8 mouse cellular contexts compared by ENCODE assay signal in the genomic region with DNA sequence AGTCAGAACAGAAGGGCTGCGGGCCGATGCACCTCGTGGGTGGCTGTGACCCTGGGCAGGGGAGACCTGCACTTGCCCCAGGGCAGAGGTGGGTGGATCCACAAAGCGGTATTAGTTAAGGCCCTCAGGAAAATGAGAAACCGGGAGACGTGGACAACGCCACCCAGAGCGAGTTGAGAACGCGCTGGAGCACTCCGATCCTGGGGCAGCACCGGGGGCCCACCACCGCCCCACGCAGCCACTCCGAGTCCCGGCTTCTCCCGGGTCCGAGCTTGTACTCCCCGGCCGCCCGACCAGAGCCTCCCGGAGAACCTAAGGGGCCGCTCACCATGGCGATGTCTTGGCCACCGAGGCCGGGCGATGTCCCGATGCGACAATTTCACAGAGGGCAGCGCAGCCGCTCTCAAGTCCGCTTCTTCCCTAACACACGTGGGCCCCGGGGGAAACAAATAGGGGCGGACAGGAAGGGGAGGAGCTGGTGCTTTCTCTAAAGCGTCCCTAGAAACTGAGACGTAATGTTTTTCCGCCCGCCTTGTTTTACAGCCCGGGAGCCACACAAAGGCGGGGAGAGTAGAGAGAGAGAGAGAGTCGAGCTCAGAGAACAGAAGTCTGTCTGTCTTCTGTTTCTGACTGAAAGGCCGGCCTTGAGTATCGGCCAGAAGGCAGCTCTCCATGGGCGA. TPM values are rescaled to one million over a fixed set of nuclear protein-coding genes. Genes with fewer than 3 reads are reported as not detected.
DNase-seq lines count a peak whose midpoint lies in the region; ATAC-seq and TF ChIP-seq lines count a peak whose summit lies in the region.

A gene (minus strand): TSS at position 447 of the 680 bp plus-strand sequence.

- DNase-seq in WW6 (ENCODE audit: low read depth, low spot score), result peak; percentile 65
- DNase-seq in cerebellum, postnatal 4 days (ENCODE audit: low spot score in 2 of 2), result peak; percentile 53 to 86
- peak; percentile 81 for DNase-seq in gastrocnemius, adult 2 months
- peak; percentile 93 for DNase-seq in hindbrain, postnatal 0 days (ENCODE audit: low spot score)
- peak; percentile 79 to 85 for DNase-seq in left cerebral cortex, adult 2 months (ENCODE audit: extremely low spot score in 1 of 2, low spot score in 2 of 2)
- DNase-seq in right cerebral cortex, adult 2 months (ENCODE audit: low spot score in 2 of 2), result peak; percentile 85 to 86
- peak; percentile 71 for DNase-seq in urinary bladder, postnatal 14 days (ENCODE audit: low spot score)

- H3K4me1 ChIP-seq in hindbrain, postnatal 0 days (ENCODE audit: insufficient read depth, low read length), result peaks cover 6% of the 10 kb centered on the region; the same call in 1 of the 2 replicates

- H3K4me3 ChIP-seq in gastrocnemius, adult 2 months, result peak within 1 kb of the TSS; percentile 98
- H3K4me3 ChIP-seq in hindbrain, postnatal 0 days (ENCODE audit: low read length), result peak within 1 kb of the TSS; percentile 95
- H3K4me3 ChIP-seq in left cerebral cortex, adult 2 months, result peak within 1 kb of the TSS; percentile 82

- no peaks in the 10 kb centered on the region for H3K9me3 ChIP-seq in hindbrain, postnatal 0 days (ENCODE audit: low read length)

- peak within 1 kb of the TSS; percentile 84 for H3K9ac ChIP-seq in hindbrain, postnatal 0 days (replicated peaks; ENCODE audit: low read length)

- peaks cover 8% of the 10 kb centered on the region for H3K36me3 ChIP-seq in hindbrain, postnatal 0 days (ENCODE audit: insufficient read depth, low read length)

- intact Hi-C loops in gastrocnemius, adult 2 months (cut with DNase I), result no loop called here
- intact Hi-C loops in left cerebral cortex, adult 2 months (cut with DNase I), result loop anchor here (2.0 kb wide), 1 partner anchor 375 kb away; a partner anchor contains a TSS

- TF ChIP-seq CTCF in gastrocnemius, adult 2 months (IDR thresholded peaks at IDR 0.05), result no peak
- TF ChIP-seq CTCF in hindbrain, postnatal 0 days (IDR thresholded peaks at IDR 0.05; ENCODE audit: low read depth), result no peak
- TF ChIP-seq CTCF in left cerebral cortex, adult 2 months (IDR thresholded peaks at IDR 0.05), result no peak

- peak; percentile 98 for ATAC-seq in hindbrain, postnatal 0 days
- peak; percentile 92 for ATAC-seq in megakaryocyte, adult 5-6 weeks (ENCODE audit: poor library complexity, severe bottlenecking)

- H3K4me2 ChIP-seq in hindbrain, postnatal 0 days (ENCODE audit: low read depth, low read length), result peak within 1 kb of the TSS; percentile 77

- under 1% methylated on average over 45 of the region's 45 CpGs for WGBS in hindbrain, postnatal 0 days

- H3K27me3 ChIP-seq in hindbrain, postnatal 0 days (ENCODE audit: insufficient read depth, low read length), result no peaks in the 10 kb centered on the region

- H3K27ac ChIP-seq in gastrocnemius, adult 2 months, result peak within 1 kb of the TSS; percentile 82
- peak within 1 kb of the TSS; percentile 79 for H3K27ac ChIP-seq in hindbrain, postnatal 0 days
- H3K27ac ChIP-seq in left cerebral cortex, adult 2 months, result peak within 1 kb of the TSS; percentile 83

RNA-seq across cellular contexts. Expression of the gene that starts here (rescaled TPM):
- 1 to 10 TPM; 5.4 TPM for total RNA-seq in gastrocnemius, adult 2 months (2021)
- 7.2 and 9.5 TPM in 2 replicates for total RNA-seq in hindbrain, postnatal 0 days (2014; rRNA removed)
- polyA plus RNA-seq in hindbrain, postnatal 0 days (2015; fragmentation: Nextera tagmentation; extraction: Ambion mirVana), result 12.2 and 14.2 TPM in 2 replicates
- total RNA-seq in left cerebral cortex, adult 2 months (2021), result 10 to 100 TPM in 1 of 2 experiments, 1 to 10 TPM in 1; 9.8 to 10.6 TPM
- total RNA-seq in megakaryocyte, adult 5-6 weeks (2015), result 4.0 and 4.2 TPM in 2 replicates
- total RNA-seq in megakaryocyte, adult 5-6 weeks (2017), result 7.9 and 8.7 TPM in 2 replicates

Comparison
In these comparisons a context has a peak if more than half of its experiments do, and no peak if none do; other contexts are left out.
1. Peak in every context shown above with its lines: DNase-seq, ATAC-seq, H3K4me3 ChIP-seq and H3K27ac ChIP-seq.